Mouse (Mus musculus) liver, adult 2 months (tissue): ENCODE measurements at regions not wholly inside any gene's neighbourhood (a gene's known extent, or its start where the extent isn't known, plus 50 kb on each side); places are given as distances from the start of the nearest gene placed in this dataset.

ENCODE experiments used
- CTCF ChIP-seq: fragments of 200-500 bp; IDR thresholded peaks from 2 replicates; pipeline ENCODE4 v1.5.1; 2011; ENCODE audit warnings: low read depth, low read length, control low read depth
- POLR2A ChIP-seq: fragments of 200-500 bp; IDR thresholded peaks from 2 replicates; pipeline ENCODE4 v1.6.1; 2011; ENCODE audit warnings: low read length, control low read depth; ENCODE audit not compliant: insufficient read depth; ENCODE audit errors: extremely low read depth

GRCm38 (mm10) chr5:90163033-90163859 lies 60.6 kb downstream of the Cox18 start:
- no peak for TF ChIP-seq CTCF
- no peak for TF ChIP-seq POLR2A
